Mouse (Mus musculus) embryo, embryonic 10 days (tissue): Measurements from ENCODE around the gene Mtpn.
A peak's percentile ranks its signal among the peaks of the same experiment; 100 is the strongest.

Experiments
- DNase-seq: peaks from one replicate; pipeline ENCODE4 v3.0.0-alpha.2; 2015; ENCODE audit warnings: low spot score

The Mtpn gene

DNA sequence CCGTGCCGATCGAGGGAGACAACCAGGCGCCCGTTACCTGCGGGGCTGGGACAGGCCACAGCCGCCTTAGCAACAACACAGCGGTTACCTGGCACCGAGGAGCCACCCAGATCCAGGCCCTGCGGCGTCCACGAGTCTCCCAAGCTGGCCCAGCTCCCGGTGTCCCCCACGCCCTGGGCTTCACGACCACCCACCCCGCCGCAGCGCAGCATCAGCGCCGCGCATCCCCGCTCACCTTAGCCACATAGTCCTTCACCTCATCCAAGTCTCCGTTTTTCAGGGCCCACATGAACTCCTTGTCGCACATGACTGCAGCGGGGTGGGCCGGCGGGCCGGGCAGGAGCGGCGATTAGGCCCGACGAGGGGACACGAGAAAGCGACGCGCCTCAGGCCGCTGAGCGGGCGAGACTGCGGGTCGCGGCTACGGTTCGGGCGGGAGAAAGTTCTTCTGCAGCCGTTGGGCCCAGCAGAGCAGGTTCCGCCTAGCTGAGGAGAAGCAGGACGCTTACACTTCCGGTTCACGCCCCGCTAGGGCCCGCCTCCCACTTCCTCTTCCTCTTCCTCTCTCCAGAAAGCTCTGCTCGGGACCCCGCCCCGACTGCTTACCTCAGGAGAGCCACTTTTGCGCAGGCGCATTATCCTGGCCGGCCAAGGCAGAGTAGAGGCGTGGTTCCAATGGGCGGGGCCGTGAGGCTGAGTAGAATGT lies at the start of gene Mtpn:
Mtpn (minus strand) TSS at position 585 of the 706 bp plus-strand sequence.
- DNase-seq, result peak; percentile 98

DNA sequence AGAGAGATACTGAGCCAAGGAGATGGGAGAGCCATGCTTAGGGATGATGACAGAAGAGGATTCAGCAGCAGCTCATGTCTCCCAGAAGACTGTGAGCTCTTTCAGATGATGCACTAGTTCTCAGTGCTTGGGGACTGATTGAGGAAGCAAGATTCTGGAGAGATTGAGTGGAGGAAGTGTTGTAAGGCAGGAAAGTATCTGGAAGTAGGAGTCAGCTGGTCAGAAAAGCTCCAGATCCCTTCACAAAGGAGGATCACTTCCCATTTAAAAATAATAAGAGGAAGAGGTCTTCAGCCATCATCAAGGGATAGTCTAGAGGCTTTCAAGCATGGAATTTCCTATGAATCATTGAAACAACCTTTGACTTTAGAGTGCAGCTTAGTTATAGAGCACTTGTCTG lies 29.0 kb upstream of the Mtpn start:
- DNase-seq, result no peak

GRCm38 (mm10) chr6:35567755-35568154 lies 28.1 kb upstream of the Mtpn start:
- DNase-seq, result no peak

DNA sequence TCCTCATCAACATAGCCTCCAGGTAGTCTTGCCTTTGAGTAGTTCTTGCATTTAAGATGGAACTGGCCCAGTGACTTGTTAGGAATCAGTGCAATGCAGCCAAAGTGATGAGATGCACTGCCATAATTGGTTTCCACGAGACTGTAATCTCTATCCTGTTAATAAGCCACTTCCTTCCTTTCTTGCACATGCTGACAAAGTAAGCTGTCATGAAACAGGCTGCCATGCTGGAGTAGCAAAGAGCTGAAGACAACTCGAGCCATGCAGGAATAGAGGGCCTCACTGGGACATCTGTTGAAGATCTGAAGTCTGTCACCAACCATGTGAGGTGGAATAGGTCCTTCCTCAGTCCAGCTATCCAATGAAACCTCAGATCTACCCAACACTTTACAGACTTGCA lies 20.3 kb upstream of the Mtpn start:
- no peak for DNase-seq

GRCm38 (mm10) chr6:35544352-35544751 lies 4.7 kb upstream of the Mtpn start:
- no peak for DNase-seq

DNA sequence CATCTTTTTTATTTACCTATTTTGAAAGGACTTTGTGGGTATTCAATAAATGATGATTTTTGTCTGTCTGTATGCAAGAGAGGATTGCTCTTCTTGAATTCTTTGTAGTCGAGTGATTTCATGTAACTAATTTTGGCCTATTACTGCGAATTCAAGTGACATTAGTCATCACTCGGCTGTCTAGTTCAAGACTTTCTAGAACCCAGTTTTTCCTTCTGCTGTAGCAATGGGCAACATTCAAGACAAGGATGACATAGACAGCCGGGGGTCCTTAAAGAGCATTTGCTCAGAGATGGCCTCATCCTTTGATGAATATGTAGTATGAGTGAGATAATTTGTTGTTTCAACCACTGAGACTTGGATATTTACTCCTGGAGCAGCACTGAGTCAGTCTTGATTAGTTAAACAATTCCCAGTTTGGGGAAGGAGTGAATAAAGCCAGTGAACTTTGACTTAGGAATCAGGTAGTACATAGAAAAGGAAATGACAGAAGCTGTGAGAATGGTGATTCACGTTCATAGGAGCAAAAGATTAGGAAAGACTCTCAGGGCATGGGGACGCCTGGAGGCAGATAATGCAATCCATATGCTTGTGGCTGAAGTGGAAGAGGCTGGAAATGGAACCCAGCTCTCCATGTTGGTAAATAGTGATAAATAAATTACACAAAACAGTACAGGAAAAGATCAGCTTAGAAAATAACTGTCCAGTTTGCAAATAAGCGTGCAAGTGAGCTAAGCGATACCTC lies 3.1 kb upstream of the Mtpn start:
- DNase-seq, result no peak

DNA sequence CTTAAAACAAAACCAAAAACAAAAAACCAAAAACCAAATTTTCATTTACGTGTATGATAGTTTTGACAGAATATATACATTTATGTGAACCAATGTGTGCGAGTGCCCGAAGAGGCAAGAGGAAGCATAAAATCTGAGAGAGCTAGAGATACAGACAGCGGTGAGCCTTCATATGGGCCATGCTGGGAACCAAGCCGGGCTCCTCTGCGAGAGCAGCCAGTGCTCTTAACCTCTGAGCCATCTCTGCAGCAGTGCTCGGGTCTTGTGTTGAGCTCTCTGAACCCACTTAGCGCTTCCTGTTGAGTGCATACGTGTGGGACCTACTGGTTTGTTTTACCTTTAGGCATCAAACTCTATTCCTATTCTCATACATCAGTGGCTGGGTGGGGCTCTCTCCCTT lies 689 bp upstream of the Mtpn start:
- DNase-seq, result no peak

GRCm38 (mm10) chr6:35538757-35539303 lies 858 bp downstream of the Mtpn start:
- peak; percentile 7 for DNase-seq

DNA sequence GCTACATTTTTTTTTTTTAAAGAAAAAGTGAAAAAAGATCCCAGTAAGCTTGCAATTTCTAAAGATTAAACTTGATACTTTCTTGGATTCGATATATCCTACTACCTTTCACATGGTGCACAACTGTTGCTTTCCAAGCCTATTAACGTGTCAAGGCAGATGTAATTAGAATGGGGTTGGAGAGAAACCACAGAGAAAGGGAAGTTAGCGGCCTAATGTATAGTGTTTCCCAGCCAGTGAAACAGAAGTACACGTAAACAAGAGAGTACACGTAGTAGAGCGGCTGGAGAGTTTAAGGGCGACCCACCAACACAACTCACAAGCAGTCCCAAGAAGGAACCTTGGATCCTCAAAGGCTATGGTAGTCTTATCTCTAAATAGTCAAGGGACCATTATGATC lies 3.7 kb downstream of the Mtpn start:
- no peak for DNase-seq

DNA sequence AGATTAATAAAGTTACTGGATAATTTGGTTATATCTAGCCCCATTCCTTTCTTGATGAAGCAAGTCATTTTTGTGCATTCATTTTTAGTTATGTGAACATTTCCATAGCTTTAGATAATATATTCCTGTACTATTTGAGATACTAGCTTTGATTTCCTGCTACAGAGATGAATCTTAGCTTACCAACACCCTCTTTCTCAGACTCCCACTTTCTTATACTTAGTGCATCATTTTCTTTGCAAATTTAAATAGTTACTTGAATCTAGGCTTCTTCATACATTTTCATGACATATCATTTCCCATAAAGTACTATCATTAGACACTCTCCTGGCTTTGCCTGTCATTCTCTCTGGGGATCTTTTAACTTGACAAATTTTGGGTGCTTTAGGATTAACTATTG lies 26.3 kb downstream of the Mtpn start:
- no peak for DNase-seq

GRCm38 (mm10) chr6:35504781-35505180 lies 34.9 kb downstream of the Mtpn start:
- DNase-seq, result no peak

- no peak for DNase-seq
Observed at GRCm38 (mm10) chr6:35502904-35503303, 36.8 kb downstream of the Mtpn start.

GRCm38 (mm10) chr6:35499978-35500667 lies 39.6 kb downstream of the Mtpn start:
- no peak for DNase-seq

DNA sequence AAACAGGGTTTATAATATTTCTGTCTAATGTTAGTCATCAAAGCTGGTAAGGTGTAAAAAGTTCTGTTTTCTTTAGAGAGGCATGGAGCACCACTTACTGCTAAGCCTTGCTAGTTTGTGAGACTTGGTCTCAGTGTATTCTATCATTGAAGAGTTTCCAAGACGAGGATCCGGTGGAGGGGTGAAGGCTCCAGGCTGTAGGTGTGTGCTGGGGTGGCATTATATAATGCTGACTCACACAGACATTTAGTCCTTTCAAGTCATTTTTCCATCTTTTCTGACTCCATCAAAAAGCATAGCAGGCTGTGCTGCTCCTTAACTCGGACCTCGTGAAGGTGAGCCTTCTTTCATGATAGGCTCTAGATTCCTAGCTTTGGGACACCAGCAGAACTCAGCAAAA lies 42.3 kb downstream of the Mtpn start:
- DNase-seq, result no peak

DNA sequence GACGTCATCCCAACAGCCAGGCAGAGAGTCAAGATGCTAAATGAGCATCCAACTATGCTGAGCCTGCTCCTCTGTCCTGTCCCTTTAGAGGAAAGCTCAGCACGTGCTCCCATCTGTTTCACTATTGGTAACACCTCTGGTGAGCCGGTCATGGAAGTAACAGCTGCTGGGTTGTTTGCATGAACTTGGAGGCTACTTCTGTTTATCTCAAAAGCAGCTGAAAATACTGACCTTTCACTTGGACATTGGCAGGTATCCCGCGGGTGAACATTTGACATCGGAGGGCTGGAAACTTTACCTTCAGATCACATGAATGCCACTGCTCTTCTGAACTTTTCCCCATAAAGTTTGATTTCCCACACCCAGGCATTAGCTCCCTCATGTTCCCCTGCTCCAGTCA lies 45.8 kb downstream of the Mtpn start:
- DNase-seq, result no peak

DNA sequence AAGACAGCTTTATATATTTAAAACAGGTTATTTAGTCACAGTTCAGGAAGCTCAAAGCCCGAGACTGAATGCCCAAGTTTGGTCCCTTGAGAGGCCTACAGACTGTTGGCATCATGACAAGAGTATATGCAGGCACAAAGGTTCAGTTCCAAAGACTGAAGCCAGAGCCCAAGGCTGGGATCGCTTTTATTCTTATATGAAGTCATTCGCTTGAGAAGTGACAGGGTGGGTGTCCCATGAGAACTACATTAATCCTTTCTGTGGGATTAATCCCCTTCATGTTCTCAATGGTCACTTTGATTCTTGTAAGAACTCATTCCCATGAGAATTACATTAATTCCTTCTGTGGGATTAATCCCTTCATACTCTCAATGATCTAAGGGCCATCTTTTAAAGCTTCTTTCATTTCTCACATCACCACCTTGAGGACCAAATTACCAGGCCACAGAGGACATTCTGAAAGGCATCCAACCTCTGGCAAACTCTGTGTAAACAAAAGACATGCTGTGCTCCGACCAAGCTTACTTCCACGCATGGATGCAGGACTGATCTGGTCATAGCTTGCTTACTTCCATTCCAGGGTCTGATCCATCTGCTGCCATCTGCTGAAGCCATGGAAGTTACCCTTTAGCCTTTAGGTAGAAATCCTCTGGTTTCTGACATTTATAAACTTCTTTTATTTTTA lies 59.9 kb downstream of the Mtpn start:
- DNase-seq, result no peak

DNA sequence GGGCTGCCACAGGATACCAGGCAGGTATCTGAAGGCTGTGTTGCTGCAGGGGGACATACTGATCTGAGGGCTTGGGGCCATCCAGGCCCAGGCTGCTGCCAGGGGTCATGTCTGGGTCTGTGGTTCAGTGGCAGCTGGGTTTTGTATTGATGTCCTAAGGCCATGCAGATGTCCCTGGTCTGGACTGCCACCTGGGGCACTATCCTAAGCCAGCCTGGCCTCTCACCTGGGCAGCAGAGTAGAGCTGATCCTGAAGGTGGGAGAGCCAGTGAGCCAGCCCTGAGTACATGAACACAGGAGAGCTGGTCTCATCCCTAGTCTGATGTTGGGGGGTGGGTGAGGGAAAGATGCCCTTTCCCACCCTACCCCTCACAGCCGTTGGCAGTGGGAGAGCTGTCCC lies 62.9 kb downstream of the Mtpn start:
- DNase-seq, result no peak

GRCm38 (mm10) chr6:35463450-35464395 lies 76.0 kb downstream of the Mtpn start:
- DNase-seq, result no peak

- DNase-seq, result no peak
Observed at GRCm38 (mm10) chr6:35462484-35462883, 77.2 kb downstream of the Mtpn start.
